Mouse (Mus musculus) lung, embryonic 15.5 days (tissue): ENCODE data around the gene Ano6. TPM values are rescaled to one million over a fixed set of nuclear protein-coding genes. Genes with fewer than 3 reads are reported as not detected.
A peak's percentile ranks its signal among the peaks of the same experiment; 100 is the strongest.

Experiments
- ATAC-seq: fragments of 200-750 bp; cut with Nextera tagmentation; 2 replicates; pipeline ENCODE4 v1.8.0; 2017; ENCODE audit warnings: moderate number of reproducible peaks, borderline replicate concordance; ENCODE audit not compliant: low FRiP score, low TSS enrichment; ENCODE audit errors: extremely low read depth
- H3K27ac ChIP-seq: fragments of 300-500 bp; sonication (generic); 2 replicates; pipeline ENCODE4 v1.5.1; 2015; ENCODE audit warnings: moderate library complexity, mild to moderate bottlenecking, inconsistent platforms
- H3K27me3 ChIP-seq: fragments of 300-500 bp; sonication (generic); 2 replicates; pipeline ENCODE4 v1.6.1; 2015; ENCODE audit warnings: inconsistent platforms
- H3K36me3 ChIP-seq: fragments of 300-500 bp; sonication (generic); 2 replicates; pipeline ENCODE4 v1.6.1; 2015; ENCODE audit warnings: inconsistent platforms
- H3K4me1 ChIP-seq: fragments of 300-500 bp; sonication (generic); 2 replicates; pipeline ENCODE4 v1.6.1; 2015; ENCODE audit warnings: inconsistent platforms
- H3K4me2 ChIP-seq: fragments of 300-500 bp; sonication (generic); 2 replicates; pipeline ENCODE4 v1.6.1; 2015; ENCODE audit warnings: inconsistent platforms, mild to moderate bottlenecking, moderate library complexity
- H3K4me3 ChIP-seq: fragments of 300-500 bp; sonication (generic); 2 replicates; pipeline ENCODE4 v1.5.1; 2015; ENCODE audit warnings: mild to moderate bottlenecking, inconsistent platforms
- H3K9ac ChIP-seq: fragments of 300-500 bp; sonication (generic); 2 replicates; pipeline ENCODE4 v1.6.1; 2015; ENCODE audit warnings: inconsistent platforms
- H3K9me3 ChIP-seq: fragments of 300-500 bp; sonication (generic); 2 replicates; pipeline ENCODE4 v1.6.1; 2016; ENCODE audit warnings: inconsistent platforms
- WGBS: fragments of 180-500 bp; shearing (Covaris S2); methylation state at CpG from one replicate; pipeline ENCODE4 v1.1.7; 2015; 5-methylcytosine and 5-hydroxymethylcytosine counted together
- polyA plus RNA-seq: library from polyadenylated mRNA; unstranded; fragments of >200 nt; fragmentation: Nextera tagmentation; extraction: Ambion mirVana; gene quantifications from 2 replicates; pipeline ENCODE4 v1.2.1, GENCODE M21; 2015

Gene Ano6
- polyA plus RNA-seq, 1 experiment from 2014 or later: 44.0 TPM

GRCm38 (mm10) chr15:95855051-95855844 lies 64.6 kb downstream of the Ano6 start:
- H3K9me3 ChIP-seq: no peaks in the 10 kb centered on the region
- no peaks in the 10 kb centered on the region for H3K36me3 ChIP-seq
- H3K27ac ChIP-seq: peak overlapping the region; percentile 58
- H3K9ac ChIP-seq: no peak overlapping the region
- H3K4me1 ChIP-seq: peaks cover 20% of the 10 kb centered on the region
- H3K27me3 ChIP-seq: no peaks in the 10 kb centered on the region
- 77% methylated on average over 13 of the region's 13 CpGs for WGBS
- H3K4me3 ChIP-seq: no peak overlapping the region
- H3K4me2 ChIP-seq: no peak overlapping the region
- no peak for ATAC-seq

- peak overlapping the region; percentile 58 for H3K27ac ChIP-seq
These were observed 65.3 kb downstream of the Ano6 start for GRCm38 (mm10) chr15:95855953-95856352.

GRCm38 (mm10) chr15:95856684-95857595 lies 66.3 kb downstream of the Ano6 start:
- no peaks in the 10 kb centered on the region for H3K36me3 ChIP-seq
- 51% methylated on average over 8 of the region's 8 CpGs for WGBS
- H3K4me1 ChIP-seq: peaks cover 20% of the 10 kb centered on the region
- H3K27ac ChIP-seq: peak overlapping the region; percentile 37; the same call in 1 of the 2 replicates
- no peak overlapping the region for H3K4me2 ChIP-seq
- H3K4me3 ChIP-seq: no peak overlapping the region
- no peak overlapping the region for H3K9ac ChIP-seq
- ATAC-seq: peak; percentile 85
- H3K27me3 ChIP-seq: no peaks in the 10 kb centered on the region
- H3K9me3 ChIP-seq: no peaks in the 10 kb centered on the region

More at GRCm38 (mm10) chr15:95855953-95856352, 65.3 kb downstream of the Ano6 start:
- H3K27me3 ChIP-seq: no peaks in the 10 kb centered on the region
- WGBS: 29% methylated on average over 7 of the region's 7 CpGs
- peak; percentile 30; the same call in 1 of the 2 replicates for ATAC-seq
- H3K9ac ChIP-seq: no peak overlapping the region
- H3K4me3 ChIP-seq: no peak overlapping the region
- H3K36me3 ChIP-seq: no peaks in the 10 kb centered on the region
- H3K4me1 ChIP-seq: peaks cover 20% of the 10 kb centered on the region
- no peak overlapping the region for H3K4me2 ChIP-seq
- H3K9me3 ChIP-seq: no peaks in the 10 kb centered on the region

GRCm38 (mm10) chr15:95858876-95859655 lies 68.4 kb downstream of the Ano6 start:
- Histone ChIP-seq H3K27me3 (no peaks in the 10 kb centered on the region), H3K36me3 (no peaks in the 10 kb centered on the region), H3K9me3 (no peaks in the 10 kb centered on the region), H3K27ac (no peak overlapping the region), H3K4me2 (no peak overlapping the region), H3K4me3 (no peak overlapping the region), H3K4me1 (peaks cover 20% of the 10 kb centered on the region), H3K9ac (no peak overlapping the region)
- ATAC-seq: no peak
- WGBS: 82% methylated on average over 9 of the region's 9 CpGs

- Histone ChIP-seq H3K9ac (no peak overlapping the region), H3K4me2 (no peak overlapping the region), H3K4me1 (no peaks in the 10 kb centered on the region), H3K27ac (no peak overlapping the region), H3K27me3 (no peaks in the 10 kb centered on the region), H3K36me3 (peaks cover 11% of the 10 kb centered on the region; the same call in 1 of the 2 replicates), H3K4me3 (no peak overlapping the region), H3K9me3 (no peaks in the 10 kb centered on the region)
- WGBS: 86% methylated on average over 17 of the region's 17 CpGs
- no peak for ATAC-seq
These were observed 73.4 kb downstream of the Ano6 start for GRCm38 (mm10) chr15:95863865-95864660.

- peaks cover 11% of the 10 kb centered on the region; the same call in 1 of the 2 replicates for H3K36me3 ChIP-seq
- no peak for ATAC-seq
- no peak overlapping the region for H3K4me3 ChIP-seq
- no peaks in the 10 kb centered on the region for H3K4me1 ChIP-seq
- no peak overlapping the region for H3K27ac ChIP-seq
- no peaks in the 10 kb centered on the region for H3K9me3 ChIP-seq
- no peaks in the 10 kb centered on the region for H3K27me3 ChIP-seq
- no peak overlapping the region for H3K4me2 ChIP-seq
- WGBS: 89% methylated on average over 17 of the region's 17 CpGs
- no peak overlapping the region for H3K9ac ChIP-seq
These were observed 74.9 kb downstream of the Ano6 start for GRCm38 (mm10) chr15:95865311-95866100.

- Histone ChIP-seq H3K27ac (no peak overlapping the region), H3K27me3 (no peaks in the 10 kb centered on the region), H3K9ac (no peak overlapping the region), H3K9me3 (no peaks in the 10 kb centered on the region), H3K36me3 (peaks cover 11% of the 10 kb centered on the region; the same call in 1 of the 2 replicates), H3K4me2 (no peak overlapping the region), H3K4me3 (no peak overlapping the region), H3K4me1 (peaks cover 14% of the 10 kb centered on the region)
- 80% methylated on average over 4 of the region's 4 CpGs for WGBS
- no peak for ATAC-seq
These were observed 77.5 kb downstream of the Ano6 start for GRCm38 (mm10) chr15:95868172-95868571.

- Histone ChIP-seq H3K27me3 (no peaks in the 10 kb centered on the region), H3K4me2 (no peak overlapping the region), H3K4me1 (peaks cover 16% of the 10 kb centered on the region), H3K36me3 (peaks cover 11% of the 10 kb centered on the region; the same call in 1 of the 2 replicates), H3K4me3 (no peak overlapping the region), H3K9ac (no peak overlapping the region), H3K9me3 (no peaks in the 10 kb centered on the region), H3K27ac (no peak overlapping the region)
- no peak for ATAC-seq
- WGBS: 86% methylated on average over 5 of the region's 5 CpGs
These were observed 79.0 kb downstream of the Ano6 start for GRCm38 (mm10) chr15:95869611-95870010.

- Histone ChIP-seq H3K27ac (peak overlapping the region; percentile 58), H3K4me1 (peaks cover 19% of the 10 kb centered on the region), H3K27me3 (no peaks in the 10 kb centered on the region), H3K4me2 (peak overlapping the region; percentile 22), H3K4me3 (no peak overlapping the region), H3K9me3 (no peaks in the 10 kb centered on the region), H3K36me3 (no peaks in the 10 kb centered on the region), H3K9ac (no peak overlapping the region)
- 49% methylated on average over 15 of the region's 15 CpGs for WGBS
- ATAC-seq: peak; percentile 49; the same call in 1 of the 2 replicates
These were observed 81.0 kb downstream of the Ano6 start for GRCm38 (mm10) chr15:95871631-95872030.

GRCm38 (mm10) chr15:95872447-95872846 lies 81.8 kb downstream of the Ano6 start:
- Histone ChIP-seq H3K4me1 (peaks cover 19% of the 10 kb centered on the region), H3K27ac (peak overlapping the region; percentile 58; the same call in 1 of the 2 replicates), H3K36me3 (no peaks in the 10 kb centered on the region), H3K9me3 (no peaks in the 10 kb centered on the region), H3K4me2 (no peak overlapping the region), H3K4me3 (no peak overlapping the region), H3K9ac (no peak overlapping the region), H3K27me3 (no peaks in the 10 kb centered on the region)
- 66% methylated on average over 8 of the region's 8 CpGs for WGBS
- no peak for ATAC-seq
